Mouse (Mus musculus): ENCODE data around the gene Gmpr. TPM values are rescaled to one million over a fixed set of nuclear protein-coding genes. Genes with fewer than 3 reads are reported as not detected.
"Not testable (repeated sequence)": the region's sequence is repeated elsewhere in the genome, so short reads cannot be mapped to it uniquely, and the experiment has no call there.

The Gmpr gene
- 100 to 1,000 TPM; 163 to 170 TPM for total RNA-seq (2021)
- long read RNA-seq, experiment 1, transcript Gmpr-201 (9 exons, 1,580 nt), result major isoform, 362 of 486 reads
- long read RNA-seq, experiment 1, partial matches to known transcripts, result 94 of 486 reads
- long read RNA-seq, experiment 1, other reads (novel, unspliced or antisense), result 30 of 486 reads
- long read RNA-seq, experiment 2, transcript Gmpr-201 (9 exons, 1,580 nt), result major isoform, 394 of 523 reads
- long read RNA-seq, experiment 2, partial matches to known transcripts, result 110 of 523 reads
- long read RNA-seq, experiment 2, other reads (novel, unspliced or antisense), result 19 of 523 reads

GRCm38 (mm10) chr13:45507274-45508229, at the start of gene Gmpr:
TSS of gene Gmpr (plus strand) at chr13:45507444.
- peak; percentile 74 for DNase-seq

DNA sequence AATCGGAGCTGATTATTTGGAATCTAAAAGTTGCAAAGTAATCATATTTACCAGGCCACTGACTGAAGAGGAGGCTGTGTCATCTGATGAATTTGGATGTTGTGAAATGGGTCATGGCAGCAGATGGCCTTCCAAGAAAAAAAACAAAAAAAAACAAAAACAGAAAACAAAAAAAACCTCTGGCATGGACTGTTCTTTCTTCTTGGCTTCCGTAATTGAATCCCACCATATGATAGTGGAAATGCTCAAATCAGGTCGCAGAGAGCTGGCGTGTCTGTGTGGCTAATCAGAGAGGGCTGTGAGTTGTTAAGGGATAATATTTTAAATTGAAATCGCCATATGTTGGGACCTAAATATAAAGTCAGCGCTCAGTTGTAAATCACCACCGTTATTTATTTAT, 49.8 kb upstream of the Gmpr start:
- no peak for DNase-seq

DNA sequence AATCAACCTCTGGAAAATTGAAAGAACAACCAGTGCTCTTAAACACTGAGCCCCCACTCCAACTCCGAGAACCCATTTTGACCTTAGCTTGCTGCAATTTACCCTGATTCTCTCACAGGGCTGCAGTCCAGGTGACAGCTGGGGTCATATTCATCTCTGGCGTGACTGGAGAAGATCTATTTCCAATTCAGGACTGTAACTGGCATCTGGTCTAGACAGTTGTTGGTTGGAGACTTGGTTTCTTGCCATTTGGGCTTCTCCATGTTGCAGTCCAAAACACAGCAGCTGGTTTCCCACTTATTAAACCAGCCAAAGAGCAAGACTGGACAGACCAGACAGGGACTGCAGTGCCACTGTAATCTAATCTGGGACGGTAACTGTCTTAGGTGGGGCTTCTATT, 47.1 kb upstream of the Gmpr start:
- DNase-seq, result peak; percentile 31

DNA sequence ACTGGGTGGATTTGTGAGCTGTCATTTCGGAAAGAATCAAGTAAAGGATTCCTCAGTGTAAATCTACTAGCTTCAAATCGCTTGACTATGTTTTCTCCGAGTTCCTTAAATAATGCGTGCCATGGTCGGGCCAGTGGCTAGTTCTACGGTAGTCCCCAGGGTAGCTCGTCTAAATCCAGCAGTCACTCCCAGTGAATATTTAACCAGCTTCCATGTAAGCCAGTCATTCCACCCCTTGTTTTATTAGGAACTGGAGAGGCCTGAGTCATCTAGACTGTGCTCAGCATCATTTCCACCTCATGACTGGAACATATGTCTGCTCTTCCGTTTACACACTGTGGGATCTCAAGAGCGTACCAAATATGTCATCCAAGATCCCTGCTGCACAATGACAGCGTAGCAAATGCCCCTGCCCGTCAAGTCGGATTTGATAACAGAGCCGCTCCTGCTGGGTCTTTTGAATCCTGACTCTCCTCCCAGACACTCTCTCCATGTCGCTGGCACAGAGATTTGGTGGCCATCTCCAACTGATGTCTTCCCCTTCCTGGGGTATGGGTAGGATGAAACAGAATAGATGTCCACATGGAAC, 45.8 kb upstream of the Gmpr start:
- DNase-seq, result no peak

DNA sequence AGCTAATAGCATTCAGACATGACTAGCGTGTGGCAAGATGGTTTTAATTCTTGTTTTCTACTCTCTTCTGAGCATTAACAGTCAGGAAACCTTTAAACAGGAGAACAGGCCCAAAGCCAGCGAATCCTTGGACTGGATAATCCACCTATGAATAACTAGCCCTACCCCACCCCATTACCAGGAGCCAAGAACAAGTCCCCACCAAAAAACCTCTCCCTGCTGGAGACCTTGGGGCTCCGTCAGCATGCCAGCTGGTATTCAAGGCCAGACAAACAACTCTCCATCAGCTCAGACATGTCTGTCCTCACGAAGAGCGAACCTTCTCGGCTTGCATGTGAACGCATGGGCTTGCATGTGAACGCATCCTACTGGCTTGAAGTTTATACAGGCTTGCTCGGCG, 41.6 kb upstream of the Gmpr start:
- no peak for DNase-seq

DNA sequence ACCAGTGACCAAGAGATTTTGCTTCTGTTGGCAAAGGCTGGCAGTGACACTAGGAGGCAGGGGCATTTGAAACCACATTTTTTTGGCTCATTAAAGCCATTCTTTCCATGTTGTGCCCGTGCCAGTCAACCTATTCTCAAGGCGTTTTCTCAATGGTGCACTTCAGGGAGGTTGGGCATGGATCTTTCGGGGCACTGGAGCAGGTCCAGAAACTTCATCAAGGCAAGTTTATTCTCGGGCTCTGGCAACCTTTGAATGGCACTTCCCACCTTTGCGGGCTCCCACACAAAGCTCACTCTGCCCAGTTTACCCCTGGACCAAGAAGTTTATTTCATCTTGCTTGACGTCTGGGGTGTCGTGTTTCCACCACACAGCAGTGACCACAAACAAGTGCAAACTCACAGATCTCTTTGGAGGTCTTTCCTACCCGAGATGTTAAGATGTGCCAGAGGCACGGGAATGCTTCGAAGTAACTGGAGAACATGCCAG, 41.2 kb upstream of the Gmpr start:
- no peak for DNase-seq

DNA sequence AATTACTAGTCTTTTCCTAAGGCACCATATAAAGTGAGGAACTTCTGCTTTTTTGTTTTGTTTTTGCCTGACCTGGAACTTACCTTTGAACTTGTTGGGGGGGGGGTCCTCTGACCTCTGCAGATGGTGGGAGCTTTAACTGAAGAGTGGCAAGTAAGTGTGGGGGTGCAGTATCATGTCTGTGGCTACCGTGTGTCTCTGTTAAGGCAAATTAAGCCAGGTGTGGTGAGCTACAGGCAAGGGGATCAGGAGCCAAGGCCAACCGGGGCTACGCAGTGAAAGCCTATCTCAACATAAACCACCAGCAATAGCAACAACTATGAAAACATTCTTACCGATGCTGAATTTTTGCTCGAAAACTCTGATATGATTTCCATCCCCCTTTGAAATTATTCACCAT, 38.5 kb upstream of the Gmpr start:
- no peak for DNase-seq

GRCm38 (mm10) chr13:45469481-45470301, 37.6 kb upstream of the Gmpr start:
- peak; percentile 48 for DNase-seq

DNA sequence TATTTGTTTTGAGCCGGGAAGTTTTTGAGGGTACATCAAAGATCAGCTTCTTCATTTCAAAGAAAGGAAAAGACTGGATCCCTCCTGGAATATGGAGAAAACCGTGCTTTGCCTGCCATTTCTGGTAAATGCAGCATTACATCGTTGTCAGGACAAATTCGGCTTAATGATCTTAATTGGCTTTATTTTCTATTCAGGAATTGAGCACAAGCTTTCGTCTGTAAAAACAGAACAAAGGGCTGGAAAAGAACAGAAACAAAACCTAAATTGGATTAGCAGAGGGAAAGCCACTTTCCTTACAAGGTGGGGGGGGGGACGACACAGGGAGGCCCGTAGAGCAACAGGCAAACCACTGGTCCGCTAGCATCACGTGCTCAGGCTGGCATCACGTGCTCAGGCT, 33.9 kb upstream of the Gmpr start:
- DNase-seq, result no peak

- DNase-seq, result no peak
Observed at GRCm38 (mm10) chr13:45475297-45475696, 31.9 kb upstream of the Gmpr start.

- DNase-seq, result peak; percentile 64
Observed at GRCm38 (mm10) chr13:45477183-45477582, 30.1 kb upstream of the Gmpr start.

- no peak for DNase-seq
Observed at GRCm38 (mm10) chr13:45479951-45480350, 27.3 kb upstream of the Gmpr start.

DNA sequence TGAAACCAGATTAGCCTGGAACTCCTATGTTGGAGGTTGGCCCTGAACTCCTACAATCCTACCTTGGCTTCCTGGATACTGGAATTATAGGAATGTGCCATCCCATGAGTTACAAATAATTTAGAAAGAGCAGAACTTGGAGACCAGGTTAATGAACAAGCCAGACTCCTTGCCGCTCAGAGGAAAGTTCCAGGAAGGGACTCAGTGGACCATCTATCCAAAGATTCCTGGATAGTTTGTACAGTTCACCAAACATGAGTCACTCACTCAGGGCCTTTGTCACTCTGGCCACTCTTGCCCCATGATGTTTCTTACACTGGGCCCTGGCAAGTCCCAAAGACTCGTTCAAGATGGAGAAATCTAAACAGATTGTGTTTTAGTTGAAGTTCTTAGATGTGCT, 24.0 kb upstream of the Gmpr start:
- DNase-seq, result no peak

DNA sequence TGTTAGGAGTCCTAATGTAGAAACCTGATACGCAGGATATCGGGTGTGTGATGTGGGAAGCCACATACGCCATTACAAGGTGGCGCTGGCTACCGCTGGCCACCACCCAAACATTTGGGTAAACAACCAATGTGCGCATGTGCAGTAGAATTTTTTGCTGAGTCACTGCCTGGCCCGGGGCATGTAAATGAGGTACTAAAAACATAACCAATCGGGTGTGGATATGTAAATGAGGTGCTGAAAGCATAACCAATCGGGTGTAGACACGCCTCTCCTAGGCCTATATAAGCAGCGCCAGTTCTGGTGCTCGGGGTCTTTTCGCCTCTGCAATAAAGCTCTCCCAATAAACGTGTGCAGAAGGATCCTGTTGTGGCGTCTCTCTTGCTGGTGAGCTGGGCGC, 23.3 kb upstream of the Gmpr start:
- DNase-seq, result not testable (repeated sequence)

GRCm38 (mm10) chr13:45485602-45486001, 21.6 kb upstream of the Gmpr start:
- no peak for DNase-seq

DNA sequence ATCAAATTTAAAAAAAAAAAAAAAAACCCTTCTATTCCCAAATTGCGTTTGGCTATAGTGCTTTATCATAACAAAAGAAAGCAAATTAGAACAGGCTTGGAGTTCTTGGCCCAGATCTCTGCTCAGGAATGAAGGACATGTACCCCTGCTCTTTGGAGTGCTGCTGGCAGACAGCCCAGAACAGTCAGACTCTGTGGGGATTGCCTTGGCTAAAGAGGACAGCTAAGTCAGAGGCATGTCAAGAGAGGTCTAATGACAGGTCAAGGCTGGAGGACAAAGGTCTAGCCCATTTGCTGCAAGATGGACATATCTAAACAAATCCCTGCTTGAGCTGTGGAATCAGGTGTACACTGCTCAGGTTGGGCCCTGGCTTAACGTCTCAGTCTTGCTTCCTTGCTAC, 20.6 kb upstream of the Gmpr start:
- no peak for DNase-seq

GRCm38 (mm10) chr13:45491991-45492732, 15.1 kb upstream of the Gmpr start:
- no peak for DNase-seq

- DNase-seq, result no peak
Observed at GRCm38 (mm10) chr13:45493846-45494245, 13.4 kb upstream of the Gmpr start.

DNA sequence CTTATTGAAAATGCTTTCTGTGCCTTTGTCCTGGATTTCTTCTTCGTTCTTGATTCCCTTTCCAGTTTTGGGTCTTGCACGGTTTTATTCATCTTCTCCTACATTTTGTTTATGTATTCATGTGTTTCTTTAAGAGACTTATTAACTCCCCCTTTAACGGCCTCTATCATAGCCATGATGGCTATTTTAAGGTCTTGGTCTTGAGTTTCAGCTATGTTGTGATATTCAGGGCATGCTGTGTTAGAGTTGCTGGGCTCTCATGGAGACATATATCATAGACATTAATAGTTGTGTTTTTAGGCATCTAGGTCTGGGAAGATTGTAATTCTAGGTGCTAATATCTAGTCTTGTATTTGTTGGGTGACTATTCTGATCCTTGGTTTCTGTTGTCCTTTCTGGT, 8.6 kb upstream of the Gmpr start:
- no peak for DNase-seq

- no peak for DNase-seq
Observed at GRCm38 (mm10) chr13:45499391-45499790, 7.9 kb upstream of the Gmpr start.

- no peak for DNase-seq
Observed at GRCm38 (mm10) chr13:45499906-45500305, 7.3 kb upstream of the Gmpr start.

Measured in gastrocnemius, postnatal 10 days (tissue).